Mouse (Mus musculus): ENCODE measurements around the gene Prdm9.

The Prdm9 gene

GRCm38 (mm10) chr17:15527811-15528136, 36.4 kb downstream of the Prdm9 start:
- no peak for DNase-seq (ENCODE audit: low read depth, low spot score)

DNA sequence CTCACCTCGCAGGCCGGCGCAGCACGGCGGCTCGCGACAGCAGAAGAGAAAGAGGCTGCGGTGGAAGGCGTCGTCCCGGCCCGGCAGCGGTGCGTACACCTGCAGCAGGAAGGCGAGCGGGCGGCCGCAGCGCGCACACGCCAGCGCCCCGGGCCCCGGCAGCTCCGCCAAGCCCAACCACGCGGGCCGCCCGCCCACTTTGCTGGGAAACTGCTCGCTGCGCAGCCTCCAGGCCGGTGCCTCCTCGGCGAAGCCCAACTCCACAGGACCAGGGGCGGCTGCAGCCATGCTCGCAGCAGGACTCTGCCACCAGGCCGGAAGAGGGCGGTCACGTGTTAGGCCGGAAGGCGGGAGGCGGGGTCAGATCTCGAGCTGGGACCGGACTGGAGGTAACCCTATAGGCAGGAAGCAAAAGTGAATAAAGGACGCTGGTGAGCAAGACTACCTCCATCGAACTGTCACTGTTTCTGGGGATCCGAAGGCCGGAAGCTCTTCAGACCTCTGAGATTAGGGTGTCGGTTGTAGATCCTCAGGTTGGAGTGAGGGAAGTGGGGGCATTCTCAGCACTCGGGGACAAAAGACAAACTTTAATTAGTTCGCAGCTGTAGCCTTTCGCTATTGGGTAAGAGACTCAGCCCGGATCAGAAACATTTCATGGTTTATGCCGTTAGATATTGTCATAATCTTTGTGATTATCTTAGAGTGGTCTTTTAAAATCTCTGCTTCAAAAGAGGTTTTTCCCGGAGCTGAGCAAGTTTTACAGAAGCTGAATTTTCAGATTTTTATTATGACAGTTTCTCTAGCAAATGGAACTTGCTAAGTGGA, 37.0 kb downstream of the Prdm9 start, which contains the start of gene Pdcd2:
Pdcd2 (minus strand) TSS at position 316 of the 825 bp plus-strand sequence.
- peak; percentile 97 for DNase-seq (ENCODE audit: low read depth, low spot score)

GRCm38 (mm10) chr17:15526304-15526703, 37.9 kb downstream of the Prdm9 start:
- DNase-seq (ENCODE audit: low read depth, low spot score) = no peak

GRCm38 (mm10) chr17:15518766-15519165, 45.4 kb downstream of the Prdm9 start:
- DNase-seq (ENCODE audit: low read depth, low spot score) = no peak

DNA sequence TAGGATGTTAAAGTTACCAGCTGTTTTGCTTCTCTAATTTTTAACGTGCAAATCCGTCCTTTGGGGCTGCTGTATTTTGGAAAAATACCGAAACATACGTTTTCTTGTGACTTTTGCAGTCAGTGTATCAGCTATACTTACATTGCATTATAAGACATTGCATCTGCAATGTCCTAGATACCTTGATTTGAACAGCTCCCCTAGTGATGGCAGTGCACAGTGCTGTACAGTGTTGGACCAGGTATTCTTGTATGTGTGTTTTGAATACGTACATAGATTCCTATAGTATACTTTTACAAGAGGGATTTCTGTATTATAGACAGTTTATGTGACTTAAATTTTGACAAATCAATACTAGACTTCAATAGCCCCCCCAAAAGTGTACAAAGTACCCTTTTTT, 46.0 kb downstream of the Prdm9 start:
- DNase-seq (ENCODE audit: low read depth, low spot score) = no peak

DNA sequence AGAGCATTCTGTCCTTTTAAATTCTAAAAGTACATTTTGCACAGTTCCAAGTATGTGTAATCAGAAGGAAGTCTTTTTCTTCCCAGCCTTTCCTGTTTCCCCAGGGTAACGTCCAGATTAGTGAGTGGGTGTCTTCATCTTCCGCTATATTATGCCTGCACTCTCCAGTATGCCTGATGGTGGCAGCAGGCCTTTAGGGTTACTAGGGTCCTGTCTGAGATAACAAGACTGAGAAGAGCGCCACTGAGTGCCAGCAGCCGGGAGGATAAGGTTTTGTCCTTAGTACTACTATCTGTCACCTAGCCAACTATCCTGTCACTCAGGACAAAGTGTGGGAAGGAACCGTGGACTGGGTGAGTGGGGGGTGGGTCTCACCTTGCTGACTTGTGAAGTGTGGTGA, 46.4 kb downstream of the Prdm9 start:
- no peak for DNase-seq (ENCODE audit: low read depth, low spot score)

GRCm38 (mm10) chr17:15510694-15511093, 53.5 kb downstream of the Prdm9 start:
- DNase-seq (ENCODE audit: low read depth, low spot score) = peak; percentile 75

- peak; percentile 99 for DNase-seq (ENCODE audit: low read depth, low spot score)
Measured at GRCm38 (mm10) chr17:15499656-15500394, 64.3 kb downstream of the Prdm9 start, which contains the start of the genes Psmb1 and Tbp. Psmb1 (minus strand) TSS chr17:15499751. Tbp (plus strand) TSS chr17:15499888.

DNA sequence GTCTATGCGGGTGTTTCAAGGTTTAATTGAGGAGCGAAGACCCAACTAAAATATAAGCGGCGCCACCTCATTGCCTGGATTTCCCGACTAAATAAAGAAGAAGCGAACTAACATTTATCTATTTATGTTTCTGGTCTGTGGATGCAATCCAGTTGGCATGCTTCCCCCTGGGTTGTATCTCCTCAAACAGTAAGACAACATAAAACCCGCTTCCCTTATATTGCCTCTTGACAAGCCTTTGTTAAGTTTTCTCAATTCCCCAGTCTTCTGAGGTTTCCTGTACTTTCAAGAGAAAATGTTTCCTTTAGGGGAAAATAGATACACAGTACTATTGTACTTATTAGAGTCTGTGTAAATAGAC, 65.4 kb downstream of the Prdm9 start:
- DNase-seq (ENCODE audit: low read depth, low spot score) = no peak

DNA sequence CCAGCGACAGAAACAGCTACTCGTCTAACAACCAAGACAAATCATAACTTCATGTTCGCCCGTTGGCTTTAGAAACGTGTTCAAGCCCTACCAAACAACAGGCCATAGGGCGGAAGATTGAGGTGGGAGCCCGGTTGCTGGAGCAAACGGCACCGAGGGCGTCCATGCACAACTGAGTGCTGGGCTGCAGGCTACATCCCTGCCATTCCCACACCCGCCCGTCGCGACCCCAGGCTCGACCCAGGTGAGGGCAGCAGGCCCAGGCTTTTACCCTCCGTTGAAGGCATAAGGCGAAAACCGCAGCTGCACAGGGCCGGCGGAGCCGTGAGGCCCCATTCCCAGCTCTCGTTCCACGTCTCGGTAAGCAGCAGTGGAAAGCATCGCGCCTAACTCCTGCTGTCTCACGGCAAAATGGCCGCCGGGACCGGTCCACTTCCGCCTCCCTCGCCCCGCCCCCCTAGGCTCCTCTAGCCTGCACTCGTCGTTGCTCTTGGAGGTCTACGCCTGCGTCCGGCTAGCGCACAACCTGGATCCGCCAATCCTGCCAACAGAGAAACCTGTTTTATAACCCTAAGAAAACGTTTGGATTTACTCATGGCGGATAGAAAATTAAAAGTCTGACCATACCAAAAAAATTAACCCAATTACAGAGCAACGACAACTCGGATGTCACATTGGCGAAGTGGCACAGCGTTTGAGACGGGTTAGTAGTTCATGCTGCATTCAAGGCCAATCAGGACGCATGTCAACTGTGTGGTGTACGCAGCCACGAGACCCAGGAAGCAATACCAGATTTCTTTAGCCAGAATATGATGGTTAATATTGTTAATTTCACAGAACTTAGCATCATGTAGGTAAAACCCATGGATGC, 66.0 kb downstream of the Prdm9 start:
- peak; percentile 95 for DNase-seq (ENCODE audit: low read depth, low spot score)

Data from R1 (cell line).